Mouse (Mus musculus) midbrain, embryonic 11.5 days (tissue): Measurements from ENCODE around the gene Dusp1. TPM values are rescaled to one million over a fixed set of nuclear protein-coding genes. Genes with fewer than 3 reads are reported as not detected.

ENCODE experiments used
- ATAC-seq: fragments of 200-750 bp; cut with Nextera tagmentation; 2 replicates; pipeline ENCODE4 v1.8.0; 2017; ENCODE audit warnings: moderate TSS enrichment, moderate library complexity; ENCODE audit not compliant: low FRiP score
- DNase-seq: peaks from one replicate; pipeline ENCODE4 v3.0.0; 2015; ENCODE audit warnings: low spot score; ENCODE audit errors: missing footprints
- H3K27ac ChIP-seq: fragments of 300-500 bp; sonication (generic); 2 replicates; pipeline ENCODE4 v1.5.1; 2014; ENCODE audit warnings: low read depth, low read length
- H3K27me3 ChIP-seq: fragments of 300-500 bp; sonication (generic); 2 replicates; pipeline ENCODE4 v1.6.1; 2014; ENCODE audit warnings: mild to moderate bottlenecking, low read length, moderate library complexity, mixed read lengths; ENCODE audit not compliant: control insufficient read depth, insufficient read depth
- H3K36me3 ChIP-seq: fragments of 300-500 bp; sonication (generic); 2 replicates; pipeline ENCODE4 v1.6.1; 2014; ENCODE audit warnings: mild to moderate bottlenecking, low read length, moderate library complexity, mixed read lengths; ENCODE audit not compliant: control insufficient read depth, insufficient read depth
- H3K4me1 ChIP-seq: fragments of 300-500 bp; sonication (generic); 2 replicates; pipeline ENCODE4 v1.6.1; 2014; ENCODE audit warnings: low read length; ENCODE audit not compliant: control insufficient read depth, insufficient read depth
- H3K4me2 ChIP-seq: fragments of 300-500 bp; sonication (generic); 2 replicates; pipeline ENCODE4 v1.6.1; 2014; ENCODE audit warnings: mild to moderate bottlenecking, moderate library complexity
- H3K4me3 ChIP-seq: fragments of 300-500 bp; sonication (generic); 2 replicates; pipeline ENCODE4 v1.5.1; 2014; ENCODE audit warnings: low read depth, low read length
- H3K9ac ChIP-seq: fragments of 300-500 bp; sonication (generic); 2 replicates; pipeline ENCODE4 v1.6.1; 2014; ENCODE audit warnings: low read length
- H3K9me3 ChIP-seq: fragments of 300-500 bp; sonication (generic); 2 replicates; pipeline ENCODE4 v1.6.1; 2016; ENCODE audit warnings: low read length; ENCODE audit not compliant: control insufficient read depth
- WGBS: fragments of 180-500 bp; shearing (Covaris S2); extraction: QIAGEN DNeasy Blood & Tissue Kit; methylation state at CpG from one replicate; pipeline ENCODE4 v1.1.7; 2014; 5-methylcytosine and 5-hydroxymethylcytosine counted together
- polyA plus RNA-seq: library from polyadenylated mRNA; unstranded; fragments of >200 nt; fragmentation: Nextera tagmentation; extraction: Ambion mirVana; gene quantifications from 2 replicates; pipeline ENCODE4 v1.2.1, GENCODE M21; 2014

The Dusp1 gene
- polyA plus RNA-seq, 1 experiment from 2014 or later, result 30.2 TPM

GRCm38 (mm10) chr17:26560526-26561289 is 1.2 kb downstream of the Dusp1 start:
- no peaks in the 10 kb centered on the region for H3K27me3 ChIP-seq
- H3K4me1 ChIP-seq, result peaks cover 17% of the 10 kb centered on the region
- peak overlapping the region; percentile 96 for H3K4me2 ChIP-seq
- H3K36me3 ChIP-seq, result peaks cover 3% of the 10 kb centered on the region; the same call in 1 of the 2 replicates
- H3K27ac ChIP-seq, result peak overlapping the region; percentile 35; the same call in 1 of the 2 replicates
- no peaks in the 10 kb centered on the region for H3K9me3 ChIP-seq
- H3K4me3 ChIP-seq, result peak overlapping the region; percentile 89
- peak overlapping the region; percentile 91 for H3K9ac ChIP-seq
- 34% methylated on average over 9 of the region's 9 CpGs for WGBS
- peak; percentile 86 for DNase-seq
- ATAC-seq, result peak; percentile 26

- H3K27me3 ChIP-seq, result no peaks in the 10 kb centered on the region
- ATAC-seq (no peak), DNase-seq (no peak)
- no peak overlapping the region for H3K4me2 ChIP-seq
- H3K9me3 ChIP-seq, result no peaks in the 10 kb centered on the region
- 78% methylated on average over 3 of the region's 3 CpGs for WGBS
- no peak overlapping the region for H3K9ac ChIP-seq
- no peaks in the 10 kb centered on the region for H3K36me3 ChIP-seq
- no peaks in the 10 kb centered on the region for H3K4me1 ChIP-seq
- no peak overlapping the region for H3K27ac ChIP-seq
- H3K4me3 ChIP-seq, result no peak overlapping the region
These were observed 8.9 kb downstream of the Dusp1 start for GRCm38 (mm10) chr17:26553033-26553432.

GRCm38 (mm10) chr17:26551104-26551503 is 10.8 kb downstream of the Dusp1 start:
- DNase-seq (no peak), ATAC-seq (no peak)
- Histone ChIP-seq H3K4me3 (no peak overlapping the region), H3K27ac (no peak overlapping the region), H3K4me2 (no peak overlapping the region), H3K9me3 (no peaks in the 10 kb centered on the region), H3K27me3 (no peaks in the 10 kb centered on the region), H3K9ac (no peak overlapping the region), H3K4me1 (no peaks in the 10 kb centered on the region), H3K36me3 (no peaks in the 10 kb centered on the region)
- 85% methylated on average over 6 of the region's 6 CpGs for WGBS

DNA sequence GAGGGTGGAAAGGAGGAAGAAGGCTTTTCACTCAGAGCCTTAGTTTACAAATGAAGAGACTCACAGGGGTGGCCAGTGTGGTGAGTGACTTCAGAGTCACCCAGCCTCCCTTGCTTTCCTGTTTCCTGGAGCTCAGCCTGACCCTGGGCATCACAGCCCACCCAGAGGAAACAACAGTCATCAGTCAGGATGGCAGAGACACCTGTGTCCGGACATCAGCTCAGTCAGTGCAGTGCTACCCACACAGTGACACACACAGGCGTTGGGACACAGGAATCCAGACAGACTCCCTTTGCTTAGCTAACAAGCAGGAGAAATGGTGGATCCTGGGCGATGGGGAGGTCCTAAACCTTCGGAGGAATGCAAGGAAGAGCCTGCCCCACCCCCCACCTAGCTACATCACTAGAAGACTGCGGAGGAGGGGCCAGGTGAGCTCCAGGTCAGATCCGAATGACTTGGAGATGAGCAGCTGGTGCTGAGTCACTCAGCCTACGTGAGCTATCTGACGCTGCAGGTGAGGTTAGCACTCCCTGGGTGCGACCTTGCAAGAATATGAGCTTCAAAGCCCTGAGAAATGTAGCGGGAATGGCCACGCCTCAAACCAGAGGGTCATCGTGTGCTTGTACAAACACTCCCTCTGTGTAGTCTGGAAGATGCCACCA is 12.6 kb downstream of the Dusp1 start:
- ATAC-seq (no peak), DNase-seq (no peak)
- Histone ChIP-seq H3K9me3 (no peaks in the 10 kb centered on the region), H3K9ac (no peak overlapping the region), H3K4me1 (no peaks in the 10 kb centered on the region), H3K27ac (no peak overlapping the region), H3K4me3 (no peak overlapping the region), H3K4me2 (no peak overlapping the region), H3K36me3 (no peaks in the 10 kb centered on the region), H3K27me3 (no peaks in the 10 kb centered on the region)
- WGBS, result 14% methylated on average over 12 of the region's 12 CpGs

GRCm38 (mm10) chr17:26548566-26548965 is 13.4 kb downstream of the Dusp1 start:
- Histone ChIP-seq H3K4me3 (no peak overlapping the region), H3K4me1 (no peaks in the 10 kb centered on the region), H3K4me2 (no peak overlapping the region), H3K27me3 (no peaks in the 10 kb centered on the region), H3K9ac (no peak overlapping the region), H3K9me3 (no peaks in the 10 kb centered on the region), H3K27ac (no peak overlapping the region), H3K36me3 (no peaks in the 10 kb centered on the region)
- no peak for DNase-seq
- WGBS, result 15% methylated on average over 5 of the region's 5 CpGs
- ATAC-seq, result no peak

DNA sequence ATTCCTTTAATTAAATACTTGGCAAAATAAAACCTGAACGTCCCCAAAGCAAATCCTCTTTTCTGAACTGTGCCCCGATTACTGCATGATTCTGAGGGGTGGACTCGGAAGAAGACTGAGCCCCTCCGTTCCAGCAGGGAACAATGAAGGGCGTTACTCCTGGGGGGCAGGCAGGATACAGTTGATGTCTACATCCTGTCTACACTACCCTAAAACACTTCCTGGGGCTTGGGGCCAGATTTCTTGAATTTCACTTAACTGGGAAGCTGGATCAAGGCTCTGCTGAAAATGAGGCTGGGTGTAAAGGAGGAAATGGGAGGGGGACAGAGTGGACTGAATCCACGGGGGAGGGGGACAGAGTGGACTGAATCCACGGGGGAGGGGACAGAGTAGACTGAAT is 14.2 kb downstream of the Dusp1 start:
- no peak overlapping the region for H3K9ac ChIP-seq
- no peak overlapping the region for H3K4me2 ChIP-seq
- H3K36me3 ChIP-seq, result no peaks in the 10 kb centered on the region
- H3K4me1 ChIP-seq, result no peaks in the 10 kb centered on the region
- no peaks in the 10 kb centered on the region for H3K27me3 ChIP-seq
- WGBS, result 47% methylated on average over 7 of the region's 7 CpGs
- no peak overlapping the region for H3K27ac ChIP-seq
- ATAC-seq, result no peak
- no peaks in the 10 kb centered on the region for H3K9me3 ChIP-seq
- H3K4me3 ChIP-seq, result no peak overlapping the region
- no peak for DNase-seq

- Histone ChIP-seq H3K4me3 (no peak overlapping the region), H3K9ac (no peak overlapping the region), H3K4me2 (no peak overlapping the region), H3K36me3 (no peaks in the 10 kb centered on the region), H3K4me1 (no peaks in the 10 kb centered on the region), H3K27me3 (no peaks in the 10 kb centered on the region), H3K9me3 (no peaks in the 10 kb centered on the region), H3K27ac (no peak overlapping the region)
- no peak for ATAC-seq
- DNase-seq, result no peak
- WGBS, result 88% methylated on average over 8 of the region's 8 CpGs
These were observed 17.5 kb downstream of the Dusp1 start for GRCm38 (mm10) chr17:26544319-26544963.

DNA sequence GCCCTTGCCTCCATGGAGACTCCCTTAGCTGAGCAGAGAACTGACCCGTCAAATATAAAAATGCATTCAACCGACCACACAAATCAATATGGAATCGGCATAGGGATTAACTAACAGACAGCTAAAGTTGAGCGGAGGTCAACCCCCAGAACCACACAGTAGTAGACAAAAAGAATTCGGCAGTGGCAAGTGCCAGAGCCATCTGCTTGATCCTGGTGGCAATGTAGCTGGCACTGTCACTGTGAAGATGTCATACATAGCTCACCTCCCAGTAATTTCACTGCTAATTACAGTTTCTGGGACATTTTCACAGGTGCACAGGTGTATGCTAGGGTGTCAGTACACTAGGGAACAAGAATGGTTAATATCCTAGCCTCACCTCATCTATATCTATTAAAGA is 21.8 kb downstream of the Dusp1 start:
- whole genome bisulfite sequencing, result 72% methylated on average over 5 of the region's 5 CpGs
- Histone ChIP-seq H3K27ac (no peak overlapping the region), H3K9ac (no peak overlapping the region), H3K4me1 (no peaks in the 10 kb centered on the region), H3K27me3 (no peaks in the 10 kb centered on the region), H3K4me3 (no peak overlapping the region), H3K9me3 (no peaks in the 10 kb centered on the region), H3K36me3 (no peaks in the 10 kb centered on the region), H3K4me2 (no peak overlapping the region)
- no peak for DNase-seq
- no peak for ATAC-seq
